Mouse (Mus musculus) lung, adult 2 months (tissue): ENCODE measurements around the gene Odf4. TPM values are rescaled to one million over a fixed set of nuclear protein-coding genes. Genes with fewer than 3 reads are reported as not detected.

Experiments
- DNase-seq: peaks from one replicate; pipeline ENCODE4 v3.0.0; 2022
- H3K4me1 ChIP-seq: fragments of 200-500 bp; 2 replicates; pipeline ENCODE4 v1.6.1; 2011; ENCODE audit warnings: low read length; ENCODE audit not compliant: control insufficient read depth, insufficient read depth
- H3K4me3 ChIP-seq: fragments of 200-500 bp; replicated peaks from 2 replicates; pipeline ENCODE3; 2011; ENCODE audit warnings: low read depth, mild to moderate bottlenecking, control low read depth, low read length; ENCODE audit errors: extremely low read depth
- CTCF ChIP-seq: fragments of 200-500 bp; IDR thresholded peaks from 2 replicates; pipeline ENCODE4 v1.5.1; 2011; ENCODE audit warnings: mild to moderate bottlenecking, low read length, control low read depth; ENCODE audit not compliant: insufficient read depth
- POLR2A ChIP-seq: fragments of 200-500 bp; IDR thresholded peaks from 2 replicates; pipeline ENCODE4 v1.6.1; 2011; ENCODE audit warnings: low read depth, mild to moderate bottlenecking, control low read depth, low read length, borderline replicate concordance; ENCODE audit errors: extremely low read depth
- WGBS: fragments of 180-500 bp; shearing (Covaris S2); methylation state at CpG from one replicate; pipeline ENCODE4 v1.1.7; 2018; 5-methylcytosine and 5-hydroxymethylcytosine counted together
- polyA plus RNA-seq: library from polyadenylated mRNA; depleted of rRNA; stranded (reverse); fragments of >200 nt; gene quantifications from 2 replicates; pipeline ENCODE4 v1.2.3, GENCODE M21; 2012

Gene Odf4
- polyA plus RNA-seq, 1 experiment, result 0.25 TPM

GRCm38 (mm10) chr11:68898790-68899189 lies 28.1 kb downstream of the Odf4 start:
- 58% methylated on average over 6 of the region's 6 CpGs for WGBS
- no peak for DNase-seq
- H3K4me3 ChIP-seq, result no peak overlapping the region
- no peak for TF ChIP-seq POLR2A
- no peak for TF ChIP-seq CTCF
- no peaks in the 10 kb centered on the region; the same call in 1 of the 2 replicates for H3K4me1 ChIP-seq

- no peak for DNase-seq
- 51% methylated on average over 6 of the region's 6 CpGs for WGBS
- no peak for TF ChIP-seq CTCF
- TF ChIP-seq POLR2A, result no peak
- Histone ChIP-seq H3K4me3 (no peak overlapping the region), H3K4me1 (no peaks in the 10 kb centered on the region; the same call in 1 of the 2 replicates)
Observed at GRCm38 (mm10) chr11:68897838-68898237, 29.0 kb downstream of the Odf4 start.

GRCm38 (mm10) chr11:68897120-68897519 lies 29.8 kb downstream of the Odf4 start:
- no peak overlapping the region for H3K4me3 ChIP-seq
- TF ChIP-seq CTCF, result peak; percentile 65
- no peak for TF ChIP-seq POLR2A
- 66% methylated on average over 4 of the region's 4 CpGs for WGBS
- no peak for DNase-seq
- H3K4me1 ChIP-seq, result peaks cover under 1% of the 10 kb centered on the region; the same call in 1 of the 2 replicates

- TF ChIP-seq POLR2A (no peak), CTCF (no peak)
- 52% methylated on average over 5 of the region's 5 CpGs for WGBS
Observed at GRCm38 (mm10) chr11:68896247-68896646, 30.6 kb downstream of the Odf4 start.

GRCm38 (mm10) chr11:68893911-68894464 lies 32.9 kb downstream of the Odf4 start:
- 62% methylated on average over 12 of the region's 12 CpGs for WGBS
- DNase-seq, result no peak
- H3K4me3 ChIP-seq, result no peak overlapping the region
- H3K4me1 ChIP-seq, result peaks cover 3% of the 10 kb centered on the region; the same call in 1 of the 2 replicates
- TF ChIP-seq POLR2A (no peak), CTCF (no peak)

More at GRCm38 (mm10) chr11:68896247-68896646, 30.6 kb downstream of the Odf4 start:
- peaks cover 3% of the 10 kb centered on the region; the same call in 1 of the 2 replicates for H3K4me1 ChIP-seq
- H3K4me3 ChIP-seq, result no peak overlapping the region
- DNase-seq, result no peak

- TF ChIP-seq CTCF, result no peak
- TF ChIP-seq POLR2A, result no peak
- DNase-seq, result no peak
- 40% methylated on average over 15 of the region's 15 CpGs for WGBS
- no peak overlapping the region for H3K4me3 ChIP-seq
- H3K4me1 ChIP-seq, result peaks cover 3% of the 10 kb centered on the region; the same call in 1 of the 2 replicates
Observed at GRCm38 (mm10) chr11:68892233-68892832, 34.5 kb downstream of the Odf4 start.

GRCm38 (mm10) chr11:68891823-68892222 lies 35.1 kb downstream of the Odf4 start:
- no peak for TF ChIP-seq POLR2A
- TF ChIP-seq CTCF, result no peak
- 53% methylated on average over 5 of the region's 5 CpGs for WGBS
- no peak for DNase-seq
- peaks cover 3% of the 10 kb centered on the region; the same call in 1 of the 2 replicates for H3K4me1 ChIP-seq
- H3K4me3 ChIP-seq, result no peak overlapping the region

- no peak for DNase-seq
- TF ChIP-seq CTCF (no peak), POLR2A (no peak)
- 13% methylated on average over 2 of the region's 2 CpGs for WGBS
- Histone ChIP-seq H3K4me3 (no peak overlapping the region), H3K4me1 (peaks cover 3% of the 10 kb centered on the region; the same call in 1 of the 2 replicates)
Observed at GRCm38 (mm10) chr11:68890625-68891024, 36.3 kb downstream of the Odf4 start.

- Histone ChIP-seq H3K4me3 (no peak overlapping the region), H3K4me1 (peaks cover 3% of the 10 kb centered on the region; the same call in 1 of the 2 replicates)
- no peak for DNase-seq
- TF ChIP-seq POLR2A, result no peak
- no peak for TF ChIP-seq CTCF
- WGBS, result 63% methylated on average over 2 of the region's 2 CpGs
Observed at GRCm38 (mm10) chr11:68888653-68889052, 38.2 kb downstream of the Odf4 start.

GRCm38 (mm10) chr11:68888253-68888652 lies 38.6 kb downstream of the Odf4 start, which contains the start of gene Rnf222:
Rnf222 (plus strand) TSS chr11:68888553.
- no peak for DNase-seq

More at GRCm38 (mm10) chr11:68888253-68888652, 38.6 kb downstream of the Odf4 start, which contains the start of gene Rnf222:
- Histone ChIP-seq H3K4me3 (no peak within 1 kb of the TSS), H3K4me1 (peaks cover 3% of the 10 kb centered on the region; the same call in 1 of the 2 replicates)
- TF ChIP-seq CTCF (no peak), POLR2A (no peak)
- 40% methylated on average over 6 of the region's 6 CpGs for WGBS
